Mouse (Mus musculus) cerebellum, adult 9-10 months (tissue): ENCODE data around the gene Zfyve9.

Experiments
- DNase-seq: peaks from one replicate; pipeline ENCODE4 v3.0.0; 2022

Gene Zfyve9

DNA sequence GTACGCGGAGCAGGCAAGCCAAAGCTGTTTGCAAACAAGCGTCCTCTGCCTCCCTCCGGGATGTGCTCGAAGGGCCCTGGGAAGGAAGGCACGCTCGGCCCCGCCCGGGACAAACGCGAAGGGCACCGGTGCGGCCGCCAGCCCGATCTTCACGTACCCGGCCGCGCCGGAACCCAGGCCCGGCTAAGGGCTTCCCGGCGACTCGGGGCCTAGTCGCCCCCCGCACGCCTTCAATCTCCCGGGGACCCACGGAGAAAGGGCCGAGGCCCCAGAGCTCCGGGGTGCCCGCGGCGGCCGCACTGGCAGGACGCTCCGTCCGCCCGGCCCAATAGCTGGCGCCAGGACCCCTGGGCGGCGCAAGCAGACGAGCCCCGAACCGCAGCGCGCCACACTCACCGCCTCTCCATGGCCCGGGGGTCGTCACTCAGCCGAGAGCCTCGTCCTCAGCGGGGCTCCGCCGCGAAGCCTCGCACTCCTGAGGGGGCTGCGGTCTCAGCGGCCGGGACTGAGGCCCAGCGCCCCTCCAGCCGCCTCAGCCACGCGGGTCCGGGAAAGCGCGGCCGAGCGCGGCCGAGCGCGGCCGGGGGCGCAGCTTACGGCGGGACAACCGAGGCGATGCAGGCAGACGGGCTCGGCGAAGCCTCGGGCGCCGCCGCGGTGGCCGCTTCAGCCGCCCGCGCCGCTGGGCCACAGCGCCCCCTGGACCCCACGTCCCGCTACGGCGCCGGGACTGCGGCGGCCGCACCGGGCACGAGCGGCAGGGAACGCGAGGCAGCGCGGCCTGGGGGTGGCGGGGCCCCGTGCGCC lies at the start of gene Zfyve9:
TSS of gene Zfyve9 (minus strand) at position 742 of the 807 bp plus-strand sequence.
- peak; percentile 69 for DNase-seq

DNA sequence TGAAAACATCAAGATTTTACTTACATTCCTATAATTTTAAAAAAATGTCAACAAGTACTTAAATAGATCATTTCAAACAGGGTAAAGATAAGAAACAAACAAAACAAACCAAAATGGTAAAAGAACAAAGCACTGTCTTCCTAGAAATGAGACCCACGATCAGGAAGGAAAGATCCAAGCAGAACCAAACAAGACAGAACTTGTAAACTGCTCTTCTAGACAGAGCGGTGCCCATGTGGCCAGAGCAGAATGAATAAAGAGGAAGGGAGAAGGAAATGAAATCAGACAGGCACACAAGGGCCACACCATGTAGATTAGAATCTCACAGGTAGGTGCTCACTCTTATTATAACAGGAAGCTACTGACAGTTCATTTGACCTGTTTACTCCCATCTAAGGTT lies 46.0 kb upstream of the Zfyve9 start:
- DNase-seq = no peak

DNA sequence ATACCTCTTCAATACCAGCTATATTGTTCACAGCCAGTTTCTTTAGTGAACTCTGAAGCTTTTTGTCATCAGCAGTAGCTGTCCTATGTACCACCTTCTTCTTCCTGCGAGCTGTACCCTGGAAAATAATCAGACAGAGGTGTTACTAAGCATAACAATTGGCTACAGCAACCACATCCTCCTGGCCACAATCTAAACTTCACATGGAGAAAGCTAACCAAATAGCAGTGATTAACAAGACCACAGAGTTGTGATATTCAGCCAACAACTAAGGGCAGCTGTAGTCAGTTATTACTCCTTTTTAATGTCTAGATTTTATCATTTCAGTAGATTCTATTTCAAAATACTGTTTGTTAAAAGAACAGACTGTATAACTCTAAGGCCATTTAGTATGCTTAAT lies 45.5 kb upstream of the Zfyve9 start:
- no peak for DNase-seq

DNA sequence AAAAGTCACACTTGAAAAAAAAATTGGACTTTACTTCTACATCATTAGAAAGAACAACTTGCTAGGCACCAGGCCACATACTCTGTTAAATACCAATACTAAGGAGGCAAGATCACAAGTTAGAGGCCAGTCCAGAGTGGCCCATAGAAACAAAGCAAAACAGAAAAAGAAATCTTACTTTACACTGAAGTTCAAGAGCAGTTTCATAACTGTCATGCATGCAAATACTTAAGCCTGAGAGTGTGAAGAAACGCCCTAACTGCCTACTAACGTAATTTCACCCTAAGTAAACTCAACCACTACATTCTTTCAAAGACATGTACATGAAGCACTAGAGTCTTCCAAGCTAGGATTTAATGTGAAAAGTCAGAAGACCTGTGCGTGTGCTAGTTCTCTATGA lies 45.1 kb upstream of the Zfyve9 start:
- no peak for DNase-seq

DNA sequence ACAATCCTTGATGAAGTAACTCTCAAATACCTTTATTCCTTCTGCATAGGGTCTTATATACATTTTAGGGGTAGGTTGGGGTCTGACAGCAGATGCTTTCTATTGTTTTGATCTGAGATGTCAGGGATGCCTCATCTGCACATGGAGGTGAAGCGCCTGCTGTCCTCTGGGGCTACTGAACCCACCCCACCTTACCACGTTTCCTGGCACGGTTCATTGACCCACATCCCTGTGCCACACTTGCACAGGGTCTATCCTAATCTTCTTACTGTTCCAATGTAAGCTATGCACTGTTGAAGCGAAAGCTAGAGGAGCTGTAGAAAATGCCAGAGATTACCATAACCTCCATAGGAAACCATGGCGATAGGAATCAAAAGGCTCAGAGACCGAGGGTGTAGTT lies 31.0 kb upstream of the Zfyve9 start:
- DNase-seq = no peak

DNA sequence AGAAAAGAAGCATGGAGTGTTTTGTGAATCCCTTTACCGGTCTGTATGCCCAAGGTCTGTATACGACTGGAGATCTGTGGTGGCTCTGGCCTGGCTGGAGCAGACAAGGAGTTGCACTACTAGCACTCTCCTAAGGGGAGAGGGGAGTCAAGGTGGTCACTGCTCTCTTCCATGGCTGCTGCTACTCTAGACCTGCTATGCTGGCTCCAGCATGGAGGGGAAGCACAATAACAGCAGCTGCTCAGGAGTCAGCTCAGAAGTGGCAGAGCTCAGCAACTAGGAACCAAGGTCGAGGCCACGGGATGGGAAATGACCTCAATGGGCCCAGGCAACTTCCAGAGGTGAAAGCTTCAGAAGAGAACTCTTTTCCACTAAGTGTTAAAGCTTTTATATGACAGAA lies 30.5 kb upstream of the Zfyve9 start:
- no peak for DNase-seq

DNA sequence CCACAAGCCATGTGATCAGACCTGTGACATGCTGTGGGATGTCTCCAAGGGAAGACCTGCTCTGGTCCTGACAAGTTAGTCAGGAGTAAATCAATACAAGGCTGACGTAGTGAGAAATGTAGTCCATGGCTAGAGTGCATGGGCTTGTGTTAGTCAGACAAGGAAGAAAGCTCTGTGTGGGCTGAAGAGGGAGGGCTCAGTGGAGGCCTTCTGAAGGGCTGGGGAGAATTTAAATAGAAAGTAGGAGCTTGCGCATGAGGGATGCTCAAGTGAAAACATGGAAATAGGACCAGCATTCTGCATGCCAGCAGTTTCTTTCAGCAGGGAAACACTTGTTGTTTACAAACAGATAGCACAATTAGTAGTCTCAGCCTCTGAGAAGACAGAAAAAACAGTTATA lies 22.9 kb upstream of the Zfyve9 start:
- no peak for DNase-seq

DNA sequence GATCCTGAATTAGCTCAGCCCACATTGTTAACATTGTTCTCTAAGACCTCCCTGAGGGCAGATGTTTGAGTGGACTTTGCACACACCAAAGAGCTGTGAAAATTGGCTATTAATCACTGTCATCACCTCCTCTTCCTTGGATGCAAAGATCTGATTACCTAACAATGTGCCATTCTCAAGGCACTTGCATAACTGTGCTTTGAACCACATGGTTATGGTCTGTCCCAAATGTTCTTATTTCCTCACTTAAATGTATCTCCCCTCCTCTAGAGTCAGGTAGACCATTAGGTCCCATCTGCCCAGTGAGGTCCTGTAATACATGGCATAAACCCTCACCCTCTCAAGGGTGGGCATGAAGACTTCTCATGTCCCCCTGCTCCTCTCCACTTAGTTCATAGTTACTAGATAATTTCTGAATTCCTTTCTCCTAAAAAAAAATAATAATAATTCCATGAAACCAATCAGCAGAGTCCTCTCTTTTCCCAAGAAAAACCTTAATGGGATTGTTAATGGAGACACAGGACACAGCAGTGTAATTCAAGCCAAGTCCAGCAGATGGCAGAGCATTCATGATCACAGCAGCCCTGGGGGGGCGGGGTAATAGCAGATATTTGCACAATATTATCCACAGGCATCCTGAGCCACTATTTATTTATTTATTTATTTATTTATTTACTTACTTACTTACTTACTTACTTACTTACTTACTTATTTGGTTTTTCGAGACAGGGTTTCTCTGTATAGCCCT lies 17.7 kb upstream of the Zfyve9 start:
- peak; percentile 74 for DNase-seq

DNA sequence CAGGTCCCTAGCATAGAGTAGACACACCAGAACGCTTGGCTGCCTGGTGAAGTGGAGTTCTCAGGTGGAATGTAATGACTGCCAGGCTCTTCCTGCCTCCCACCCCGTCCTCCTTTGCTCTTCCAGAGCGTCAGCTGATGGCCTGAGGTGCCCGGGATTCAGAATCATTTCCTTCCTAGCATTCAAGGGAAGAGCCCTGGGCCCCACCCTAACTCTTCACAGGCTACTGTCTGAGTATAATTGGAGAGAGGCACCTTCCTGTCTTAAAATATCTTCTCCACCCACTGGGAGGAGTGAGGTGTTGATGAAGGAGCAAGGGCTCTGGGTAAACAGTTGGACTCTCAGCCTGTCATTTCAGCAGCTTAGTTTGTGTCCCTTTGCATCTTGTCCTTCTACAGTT lies 16.1 kb upstream of the Zfyve9 start:
- no peak for DNase-seq

DNA sequence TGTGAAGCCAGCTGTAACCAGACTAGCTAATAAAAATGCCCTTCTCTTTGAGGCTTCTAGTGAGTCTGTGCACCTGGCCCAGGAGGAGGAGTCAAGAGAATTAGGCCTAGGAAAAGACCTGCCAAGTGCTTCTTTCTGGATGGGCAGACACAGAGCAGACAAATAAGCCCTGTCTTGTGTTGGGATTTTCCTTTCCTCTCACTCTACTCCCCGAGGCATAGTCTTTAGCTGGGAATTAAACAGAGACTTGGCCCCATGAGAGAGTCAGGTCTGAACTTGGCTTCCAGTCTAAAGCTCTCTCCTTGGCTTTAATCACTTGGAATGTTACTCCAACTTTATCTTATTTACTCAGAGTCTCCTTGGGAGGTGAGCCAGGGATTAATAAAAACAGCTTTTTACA lies 13.3 kb upstream of the Zfyve9 start:
- no peak for DNase-seq

DNA sequence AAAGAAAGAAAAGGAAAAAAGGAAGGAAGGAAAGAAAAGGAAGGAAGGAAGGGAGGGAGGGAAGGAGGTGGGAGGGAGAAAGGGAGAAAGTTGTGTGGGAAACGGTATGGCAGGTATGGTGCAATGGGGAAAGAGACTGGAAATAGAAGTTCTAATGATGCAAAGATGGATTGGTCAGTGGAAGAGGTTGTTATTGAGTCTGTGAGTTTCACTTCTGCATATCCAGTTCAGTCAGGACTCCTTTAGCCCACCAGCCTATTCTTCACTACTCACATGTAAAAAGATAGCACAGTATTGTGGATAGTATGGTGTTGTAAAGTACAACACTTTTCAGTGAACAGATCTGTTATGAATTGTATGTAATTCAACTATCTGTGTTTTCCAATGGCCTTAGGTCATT lies 9.9 kb upstream of the Zfyve9 start:
- DNase-seq = no peak

DNA sequence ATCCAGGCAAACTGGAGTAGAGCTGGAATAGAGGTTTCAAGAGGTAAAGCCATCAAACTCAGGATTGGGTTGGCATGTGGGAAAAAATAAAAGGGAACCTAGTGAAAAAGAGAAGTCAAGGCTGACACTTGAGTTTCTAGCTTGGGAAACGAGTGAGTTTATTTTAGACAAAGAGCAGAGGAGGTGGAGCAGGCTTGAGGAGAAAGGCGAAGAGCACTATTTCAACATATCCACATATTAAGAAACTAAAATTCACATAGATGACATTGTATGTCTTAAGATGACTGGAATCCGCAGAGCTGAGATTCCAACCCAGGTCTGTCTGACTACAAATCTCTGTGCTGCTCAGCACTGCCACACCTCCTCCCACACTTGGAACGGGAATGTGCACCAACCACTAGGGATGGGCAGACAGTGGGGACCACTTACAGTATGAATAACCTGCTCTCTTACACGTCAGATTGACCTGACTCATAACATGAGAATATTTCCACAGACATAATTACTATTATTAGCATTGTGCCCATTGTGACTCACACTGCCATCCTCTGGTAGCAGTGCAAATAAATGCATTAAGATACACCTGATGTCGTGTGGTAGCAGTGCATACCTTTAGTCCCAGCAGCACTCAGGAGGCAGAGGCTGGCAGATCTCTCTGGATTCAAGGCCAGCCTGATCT lies 8.8 kb upstream of the Zfyve9 start:
- DNase-seq = no peak

DNA sequence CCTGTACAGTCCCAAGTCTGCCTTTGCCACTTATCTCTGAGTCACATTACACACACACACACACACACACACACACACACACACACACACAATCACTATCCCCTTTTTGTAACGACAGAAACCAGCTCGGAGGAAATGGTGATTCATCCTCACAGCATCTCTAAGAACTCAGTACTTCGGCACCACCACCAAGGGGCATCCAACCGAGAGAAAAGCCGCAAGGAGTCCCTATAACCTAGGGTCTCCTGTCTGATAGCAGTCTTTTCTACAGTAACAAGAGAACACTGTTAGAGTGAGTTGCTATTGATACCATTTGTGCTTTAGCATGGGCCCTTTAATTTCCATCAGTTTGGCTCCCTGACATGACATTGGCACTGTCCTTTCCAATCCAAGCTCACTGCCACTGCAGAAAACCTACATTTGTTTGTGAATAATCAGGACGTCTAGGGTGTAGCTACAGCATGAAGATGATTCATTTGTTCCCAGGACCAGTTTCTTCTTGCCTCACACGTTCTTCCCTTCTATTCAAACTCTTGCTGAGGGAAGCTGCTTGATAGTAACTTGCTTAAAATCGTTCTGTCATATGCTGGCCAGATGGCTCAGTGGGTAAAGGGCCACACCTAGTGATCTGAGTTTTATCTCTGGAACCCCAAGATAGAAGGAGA lies 2.0 kb upstream of the Zfyve9 start:
- peak; percentile 59 for DNase-seq

DNA sequence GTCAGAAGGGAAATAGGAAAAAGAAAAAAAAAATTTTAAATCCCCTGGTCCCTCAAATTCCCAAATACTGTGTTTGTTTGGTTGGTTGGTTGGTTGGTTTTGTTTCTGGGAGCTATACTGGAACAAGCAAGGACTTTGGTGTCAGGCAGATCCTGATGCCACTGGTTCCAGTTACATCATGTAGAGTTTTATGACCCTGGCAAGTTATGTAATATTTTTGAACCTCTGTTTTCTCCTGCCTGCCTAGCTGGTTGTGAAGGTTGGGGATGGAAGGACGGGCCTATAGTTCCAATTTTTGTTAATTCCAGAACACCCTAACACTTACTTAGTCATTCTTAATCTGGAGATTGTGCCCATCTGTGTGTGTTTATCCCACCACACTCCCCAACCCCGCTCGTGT lies 998 bp upstream of the Zfyve9 start:
- DNase-seq = peak; percentile 70

DNA sequence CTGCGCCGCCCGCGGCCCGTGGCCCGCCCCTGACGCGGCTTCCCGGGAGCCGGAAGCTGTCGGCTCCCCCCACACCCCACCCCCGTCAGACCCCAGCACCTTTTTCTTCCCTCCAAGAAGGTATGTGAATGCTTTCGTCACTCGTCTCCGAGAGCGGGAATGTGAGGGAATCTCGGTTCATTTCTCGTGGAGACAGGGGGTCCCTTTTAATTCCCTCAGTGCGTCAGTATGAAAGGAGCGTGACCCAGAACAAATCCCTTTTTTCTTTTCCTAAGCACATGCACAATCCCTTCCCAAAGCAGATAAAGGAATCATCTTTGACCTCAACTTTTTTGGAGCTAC lies 237 bp upstream of the Zfyve9 start:
- DNase-seq = peak; percentile 73

DNA sequence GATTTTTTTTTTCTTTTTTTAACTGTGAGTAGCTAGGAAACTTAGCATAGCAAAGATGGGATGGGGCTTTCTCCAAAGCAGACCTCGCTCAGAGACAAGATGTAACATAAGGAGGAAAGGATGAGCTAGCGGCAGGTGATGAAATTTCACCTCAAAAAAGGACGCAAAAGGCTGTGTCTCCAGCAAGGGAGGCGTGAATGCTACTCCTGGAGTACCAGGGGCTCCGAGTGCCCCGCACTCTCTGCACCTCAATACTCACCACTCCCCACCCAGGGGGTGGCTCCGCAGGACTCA lies 888 bp downstream of the Zfyve9 start:
- no peak for DNase-seq

DNA sequence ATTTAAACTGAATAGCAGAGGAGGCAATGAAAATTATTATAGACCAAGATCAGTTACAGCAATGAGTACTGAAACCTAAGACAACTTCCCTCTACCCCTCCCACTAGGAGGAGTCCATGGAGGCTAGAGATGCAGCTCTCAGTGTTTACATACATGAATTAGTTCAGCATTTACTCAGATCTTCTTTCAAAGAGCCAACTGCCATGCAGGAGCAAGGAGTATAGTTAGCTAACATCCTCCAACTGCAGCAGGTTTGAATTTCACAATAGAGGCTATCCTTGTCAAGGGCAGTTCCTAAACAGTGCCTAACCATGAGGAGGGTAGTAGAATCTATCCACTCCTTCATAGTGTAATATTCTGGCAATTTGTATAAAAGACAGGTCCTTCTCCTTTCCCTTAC lies 12.1 kb downstream of the Zfyve9 start:
- no peak for DNase-seq

DNA sequence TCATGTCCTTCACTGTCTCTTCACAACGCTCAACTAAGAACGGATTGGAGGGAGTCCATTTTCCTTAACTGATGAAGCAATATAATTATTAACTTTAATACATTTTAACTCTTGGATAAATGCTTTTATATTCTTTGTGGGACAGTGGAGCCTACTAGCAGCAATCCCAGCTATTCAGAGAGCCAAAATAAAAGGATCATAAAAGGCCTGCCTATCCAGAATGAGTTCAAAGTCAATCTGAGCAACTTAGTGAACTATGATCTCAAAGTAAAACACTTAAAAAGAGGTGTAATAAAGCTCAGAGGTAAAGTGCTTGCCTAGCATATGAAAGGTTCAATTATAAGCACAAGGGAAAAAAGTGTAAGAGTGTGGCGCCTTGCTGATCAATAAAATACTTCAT lies 21.0 kb downstream of the Zfyve9 start:
- no peak for DNase-seq

DNA sequence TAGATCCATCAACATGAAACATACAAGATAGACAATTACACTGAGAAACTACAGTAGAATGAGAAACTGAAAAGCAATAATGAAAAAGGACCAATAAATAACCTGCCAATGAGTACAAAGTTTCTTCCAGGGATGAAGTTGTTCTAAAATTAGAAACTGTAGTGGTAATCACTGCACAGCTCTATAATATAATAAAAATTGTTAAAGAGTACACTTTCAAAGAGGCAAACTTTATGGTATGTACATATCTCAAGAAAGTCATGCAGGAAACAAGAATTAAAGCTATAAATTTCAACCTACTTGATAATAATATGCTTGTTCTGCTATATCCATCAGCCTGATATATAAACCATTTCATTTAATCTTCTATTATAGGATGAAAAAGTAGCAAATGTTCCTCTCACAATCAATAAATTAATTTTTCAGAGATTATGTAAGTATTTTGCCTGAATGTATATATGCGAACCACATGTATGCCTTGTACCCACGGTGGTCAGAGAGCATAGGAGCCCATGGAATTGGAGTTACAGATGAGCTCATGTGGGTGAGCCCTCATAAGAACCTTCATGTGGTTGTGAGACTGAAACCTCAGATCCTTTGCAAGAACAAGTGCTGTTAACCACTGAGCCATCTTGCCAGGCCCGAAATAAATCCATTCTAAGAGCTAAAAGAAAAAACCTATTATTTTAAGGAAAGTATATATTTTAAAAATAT lies 34.3 kb downstream of the Zfyve9 start:
- no peak for DNase-seq

DNA sequence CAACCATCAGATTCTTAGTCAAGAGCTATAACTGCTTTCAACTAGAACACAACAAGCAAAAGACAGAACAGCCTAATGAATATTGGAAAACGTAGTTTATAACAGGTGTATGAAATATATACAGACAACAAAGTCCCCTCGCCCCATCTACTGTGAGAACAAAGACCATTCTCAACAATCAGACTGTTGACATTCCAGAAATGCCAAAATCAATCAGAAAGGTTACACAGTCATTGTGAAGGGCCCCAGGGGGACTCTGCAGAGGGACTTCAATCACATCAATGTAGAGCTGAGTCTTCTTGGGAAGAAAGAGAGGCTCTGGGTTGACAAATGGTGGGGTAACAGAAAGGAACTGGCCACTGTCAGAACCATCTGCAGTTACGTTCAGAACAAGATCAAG lies 49.0 kb downstream of the Zfyve9 start:
- DNase-seq = no peak

DNA sequence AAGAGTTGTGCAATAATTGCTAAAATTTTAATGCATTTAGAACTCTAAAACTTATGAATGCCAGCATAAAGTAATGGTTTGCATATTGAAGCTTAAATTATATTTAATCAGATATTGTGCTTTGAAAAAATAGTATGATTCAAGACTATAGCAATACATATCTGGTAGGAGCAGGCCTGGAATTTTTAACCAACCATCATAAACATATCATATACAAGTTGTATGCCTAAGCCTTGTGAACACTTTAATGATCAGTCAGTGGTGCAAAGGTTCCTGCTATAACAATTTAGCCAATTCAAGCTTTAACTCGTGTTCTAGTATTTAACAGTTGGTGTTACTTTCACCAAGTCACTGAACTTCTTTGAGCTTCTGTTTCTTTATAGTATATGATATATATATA lies 50.1 kb downstream of the Zfyve9 start:
- DNase-seq = no peak

DNA sequence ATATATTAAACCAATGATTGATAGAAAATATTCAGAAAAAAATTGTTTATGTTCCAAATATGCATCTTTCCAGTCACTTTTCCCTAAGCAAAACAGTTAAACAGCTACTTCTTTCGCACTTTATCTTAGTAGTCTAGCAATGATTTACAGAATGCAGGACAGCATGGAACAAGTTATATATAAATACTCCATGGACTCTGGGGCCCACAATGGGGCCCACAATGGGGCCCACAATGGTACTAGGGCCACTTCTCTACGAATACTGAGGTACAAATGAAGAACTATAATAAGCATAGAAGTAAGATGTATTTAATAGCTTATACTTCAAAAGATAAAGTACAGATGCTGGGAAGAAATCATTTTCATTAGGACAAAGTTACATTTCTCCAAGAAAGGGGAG lies 56.5 kb downstream of the Zfyve9 start:
- DNase-seq = no peak

DNA sequence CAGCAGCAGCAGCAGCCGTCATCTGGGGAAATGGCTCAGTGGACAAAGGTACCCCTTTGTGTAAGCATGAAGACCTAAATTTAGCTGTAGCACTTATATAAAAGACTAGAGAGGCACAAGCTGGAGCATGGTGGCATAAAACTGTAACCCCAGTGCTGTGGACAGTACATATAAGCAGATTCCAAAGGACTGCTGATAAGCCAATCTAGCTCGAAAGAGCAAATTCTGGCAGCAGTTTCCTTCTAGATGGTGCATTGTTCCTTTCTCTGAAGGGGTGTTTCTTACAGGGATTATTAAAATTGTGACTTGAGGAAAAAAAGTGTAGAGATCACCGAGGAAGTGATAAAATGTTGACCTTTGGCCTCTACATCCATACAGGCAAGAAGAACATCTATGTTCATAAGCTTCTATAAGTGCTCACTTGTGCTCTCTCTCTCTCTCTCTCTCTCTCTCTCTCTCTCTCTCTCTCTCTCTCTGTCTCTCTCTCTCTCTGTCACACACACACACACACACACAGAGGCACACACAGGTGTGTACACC lies 59.3 kb downstream of the Zfyve9 start:
- DNase-seq = no peak
